Mouse (Mus musculus): ENCODE results near the gene Tshz2.

Gene Tshz2

DNA sequence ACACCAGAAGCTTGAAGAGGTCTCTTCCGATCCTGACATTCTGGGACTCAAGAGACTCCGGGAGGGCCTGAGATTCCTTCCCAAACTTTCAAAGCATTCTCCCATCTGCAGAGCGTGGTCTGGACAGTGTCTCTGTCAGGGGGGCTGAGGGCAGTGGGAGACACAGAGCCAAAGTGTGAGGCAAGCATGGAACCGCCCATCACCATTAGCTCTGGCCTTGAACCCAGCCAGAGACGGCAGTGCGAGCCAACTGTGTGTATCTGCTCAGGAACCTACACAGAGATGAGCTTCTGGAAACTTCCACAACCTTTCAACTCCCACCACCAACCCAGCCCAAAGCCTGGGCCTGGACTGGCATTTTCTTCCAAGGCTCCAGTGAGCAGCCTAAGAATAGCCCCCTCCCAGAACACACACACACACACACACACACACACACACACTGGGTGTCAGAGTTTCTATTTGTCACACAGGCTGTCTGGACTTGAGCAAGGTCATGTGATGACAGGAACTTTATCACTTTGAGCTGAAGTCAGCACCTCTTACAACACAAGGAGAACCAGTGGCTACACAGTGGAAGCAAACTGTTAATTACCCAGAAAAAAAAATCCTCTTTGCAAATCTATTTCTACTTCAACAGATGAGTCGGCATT is 67.2 kb downstream of the Tshz2 start:
- no peak for DNase-seq (ENCODE audit: low read depth, low spot score)

DNA sequence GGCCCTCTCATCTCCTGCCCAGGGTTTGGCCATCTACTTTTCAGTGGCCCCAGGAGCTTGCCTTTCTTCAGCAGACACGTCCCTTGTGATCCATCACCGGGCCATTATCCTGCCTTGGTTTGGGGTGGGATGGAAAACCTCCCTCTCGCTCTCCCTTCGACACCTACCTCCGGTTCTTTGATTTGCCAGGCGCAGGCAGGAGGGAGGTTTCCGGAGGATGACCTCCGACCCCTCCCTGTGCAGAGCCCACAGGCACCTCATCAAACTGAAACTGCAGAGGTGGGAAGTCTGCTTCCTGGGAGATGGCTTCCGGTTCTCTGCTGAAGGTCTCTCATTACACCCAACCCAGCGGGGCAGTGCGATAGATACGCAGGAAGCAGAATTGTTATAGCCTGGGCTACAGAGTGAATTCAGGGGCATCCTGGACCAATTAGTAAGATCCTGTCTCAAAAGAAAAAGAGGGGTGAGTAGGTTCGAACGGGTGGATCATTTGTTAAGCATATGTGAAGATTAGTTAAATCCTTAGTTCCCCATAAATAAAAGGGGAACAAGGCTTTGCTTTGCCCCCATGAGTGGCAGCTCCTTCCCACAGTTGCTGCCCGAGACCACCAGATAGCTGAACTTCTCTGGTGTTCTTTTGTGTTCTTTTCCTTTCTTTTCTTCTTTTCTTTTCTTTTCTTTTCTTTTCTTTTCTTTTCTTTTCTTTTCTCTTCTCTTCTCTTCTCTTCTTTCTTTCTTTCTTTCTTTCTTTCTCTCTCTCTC is 70.1 kb downstream of the Tshz2 start:
- no peak for DNase-seq (ENCODE audit: low read depth, low spot score)

DNA sequence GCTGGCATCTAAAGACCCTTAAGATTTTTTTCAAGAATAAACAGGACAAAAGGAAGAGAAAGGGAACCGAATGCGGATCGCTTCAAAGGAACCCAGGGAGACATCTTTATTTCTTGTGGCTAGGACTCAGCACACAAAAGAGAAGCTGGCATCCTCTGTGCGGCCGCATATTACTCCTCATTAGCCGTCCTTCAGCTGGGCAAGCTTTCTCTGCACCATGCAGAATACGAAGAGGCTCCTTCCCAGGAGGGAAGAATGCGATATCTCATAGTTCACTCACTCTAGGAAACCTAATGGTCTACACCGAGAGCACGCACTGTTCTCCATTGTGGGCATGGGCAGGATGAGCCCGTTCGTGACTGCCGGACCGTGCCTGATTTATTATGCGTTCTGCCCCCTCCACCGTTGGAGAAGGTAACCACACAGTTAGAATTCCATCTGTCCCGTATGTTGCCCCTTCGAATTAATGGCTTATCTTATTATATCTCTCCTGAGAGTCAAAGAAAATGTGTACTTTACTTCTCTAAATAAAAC is 89.0 kb downstream of the Tshz2 start:
- DNase-seq (ENCODE audit: low read depth, low spot score), result no peak

DNA sequence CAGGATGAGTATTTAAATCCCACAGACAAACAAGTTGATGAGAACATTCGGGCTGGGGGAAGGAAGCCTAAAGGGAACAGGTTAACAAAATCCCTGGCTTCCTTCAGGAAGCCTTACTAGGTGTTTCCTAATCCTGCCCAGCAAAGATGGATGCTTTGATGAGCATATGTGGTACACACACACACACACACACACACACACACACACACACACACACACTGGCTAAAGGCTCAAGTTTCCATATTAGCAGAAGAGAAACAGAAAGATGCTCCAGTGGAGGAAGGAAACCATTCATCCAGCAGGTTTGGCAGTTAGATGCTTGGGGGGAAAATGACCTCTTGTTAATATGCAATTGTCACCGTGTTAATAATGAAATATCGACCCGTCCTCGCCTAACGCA is 89.5 kb downstream of the Tshz2 start:
- no peak for DNase-seq (ENCODE audit: low read depth, low spot score)

DNA sequence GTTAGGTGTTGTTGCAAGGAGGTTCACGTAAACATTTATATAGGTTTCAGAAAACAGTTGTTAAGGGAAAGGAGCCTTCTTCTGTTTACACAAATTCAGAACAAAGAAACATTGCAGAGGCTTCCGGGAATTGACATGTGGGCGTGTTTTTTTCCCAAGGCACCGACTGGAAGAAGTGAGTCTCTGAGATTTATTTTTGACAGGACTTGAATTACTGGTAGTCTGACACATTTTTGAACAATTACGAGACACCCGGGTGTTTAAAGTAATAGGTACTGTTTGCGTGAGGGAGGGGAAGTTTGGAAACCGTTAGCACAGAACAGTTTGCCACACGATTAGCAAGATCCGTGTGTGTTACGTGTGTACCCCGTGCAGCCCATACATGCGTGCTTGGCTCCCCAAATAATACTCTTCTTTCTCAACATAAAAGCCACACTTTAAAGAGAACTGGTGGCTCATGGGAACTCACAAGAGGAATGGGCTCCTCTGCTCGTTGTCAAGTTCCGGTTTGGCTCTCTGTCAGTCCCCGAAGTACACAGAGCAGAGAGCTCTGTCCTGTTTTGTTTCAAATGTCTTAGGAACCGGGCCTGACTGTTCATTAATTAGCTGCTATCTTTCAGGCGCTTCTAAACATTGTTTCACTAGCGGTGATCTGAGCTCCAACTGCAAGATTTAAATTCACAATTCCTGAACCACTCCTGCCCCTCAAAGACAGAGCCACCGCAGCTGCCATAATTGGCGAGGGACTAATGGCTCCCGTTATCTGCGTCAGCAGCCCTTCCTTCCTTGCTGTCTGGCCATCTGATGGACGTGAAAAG is 91.0 kb downstream of the Tshz2 start:
- DNase-seq (ENCODE audit: low read depth, low spot score), result no peak

DNA sequence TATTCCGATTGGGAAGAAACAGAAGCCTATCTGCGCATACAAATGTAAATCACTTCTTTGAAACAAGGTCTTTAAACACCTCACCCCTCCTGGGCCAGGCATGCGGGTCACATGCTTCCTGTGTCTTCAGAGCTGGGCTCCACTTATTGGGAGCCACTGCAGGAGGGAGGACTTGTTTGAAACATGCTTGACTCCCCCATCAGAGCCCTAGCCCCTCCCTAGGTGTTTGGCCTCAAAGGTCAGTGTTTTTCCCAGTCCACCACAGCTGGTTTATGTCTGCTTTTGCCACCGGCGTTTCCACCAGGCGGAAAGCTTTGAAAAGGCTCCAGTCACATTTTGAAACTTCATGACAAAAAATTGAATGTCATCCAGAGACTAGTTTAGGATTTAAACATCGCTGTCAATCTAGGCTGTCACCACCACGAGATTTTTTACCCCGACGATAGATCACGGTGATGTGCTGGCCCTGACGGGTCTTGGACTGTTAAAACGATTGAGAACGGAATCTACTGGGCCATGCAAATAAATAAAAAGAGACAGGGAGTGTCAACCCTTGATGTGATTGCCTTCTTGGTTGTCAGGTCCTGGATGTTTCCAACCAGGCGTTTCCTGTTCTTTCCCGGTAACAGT is 96.0 kb downstream of the Tshz2 start:
- no peak for DNase-seq (ENCODE audit: low read depth, low spot score)

DNA sequence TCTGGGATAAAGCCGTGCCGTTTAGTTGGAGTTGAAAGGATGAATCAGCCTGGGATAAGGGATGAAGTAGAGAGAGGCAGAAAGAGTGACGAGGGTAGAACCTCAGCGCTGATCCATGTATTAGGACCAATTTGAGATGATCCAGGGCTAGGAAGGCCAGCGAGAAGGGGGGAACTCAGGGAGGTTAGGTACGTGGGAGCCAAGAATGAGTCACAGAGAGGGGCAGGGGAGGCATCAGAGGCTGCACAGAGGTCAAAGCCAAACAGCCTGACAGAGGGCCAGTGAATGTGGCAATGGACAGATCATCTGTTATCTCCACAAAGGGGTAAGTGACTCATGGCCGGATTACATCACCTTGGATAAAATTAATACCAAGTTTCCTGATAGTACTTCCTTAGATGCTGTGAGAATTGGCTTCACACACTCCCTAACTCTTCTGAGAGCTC is 97.8 kb downstream of the Tshz2 start:
- no peak for DNase-seq (ENCODE audit: low read depth, low spot score)

DNA sequence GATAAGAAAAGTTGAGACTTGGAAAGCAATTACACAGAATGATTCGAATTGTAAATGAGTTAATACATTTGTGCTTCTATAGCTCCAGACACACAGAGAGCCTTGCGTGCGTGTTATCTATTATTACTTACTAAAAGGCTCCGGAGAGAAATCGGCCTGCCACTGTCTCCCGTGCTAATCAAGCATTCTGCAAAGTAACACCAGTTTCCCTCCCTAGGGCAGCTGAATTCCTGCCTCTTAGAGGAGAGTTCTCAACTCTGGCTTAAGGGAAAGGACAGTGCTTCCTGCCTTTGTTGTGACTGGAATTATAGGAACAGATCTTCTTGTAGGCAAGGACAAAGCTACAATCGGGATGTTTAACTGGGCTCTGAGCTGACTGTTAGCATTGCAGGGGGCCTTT is 101.2 kb downstream of the Tshz2 start:
- no peak for DNase-seq (ENCODE audit: low read depth, low spot score)

DNA sequence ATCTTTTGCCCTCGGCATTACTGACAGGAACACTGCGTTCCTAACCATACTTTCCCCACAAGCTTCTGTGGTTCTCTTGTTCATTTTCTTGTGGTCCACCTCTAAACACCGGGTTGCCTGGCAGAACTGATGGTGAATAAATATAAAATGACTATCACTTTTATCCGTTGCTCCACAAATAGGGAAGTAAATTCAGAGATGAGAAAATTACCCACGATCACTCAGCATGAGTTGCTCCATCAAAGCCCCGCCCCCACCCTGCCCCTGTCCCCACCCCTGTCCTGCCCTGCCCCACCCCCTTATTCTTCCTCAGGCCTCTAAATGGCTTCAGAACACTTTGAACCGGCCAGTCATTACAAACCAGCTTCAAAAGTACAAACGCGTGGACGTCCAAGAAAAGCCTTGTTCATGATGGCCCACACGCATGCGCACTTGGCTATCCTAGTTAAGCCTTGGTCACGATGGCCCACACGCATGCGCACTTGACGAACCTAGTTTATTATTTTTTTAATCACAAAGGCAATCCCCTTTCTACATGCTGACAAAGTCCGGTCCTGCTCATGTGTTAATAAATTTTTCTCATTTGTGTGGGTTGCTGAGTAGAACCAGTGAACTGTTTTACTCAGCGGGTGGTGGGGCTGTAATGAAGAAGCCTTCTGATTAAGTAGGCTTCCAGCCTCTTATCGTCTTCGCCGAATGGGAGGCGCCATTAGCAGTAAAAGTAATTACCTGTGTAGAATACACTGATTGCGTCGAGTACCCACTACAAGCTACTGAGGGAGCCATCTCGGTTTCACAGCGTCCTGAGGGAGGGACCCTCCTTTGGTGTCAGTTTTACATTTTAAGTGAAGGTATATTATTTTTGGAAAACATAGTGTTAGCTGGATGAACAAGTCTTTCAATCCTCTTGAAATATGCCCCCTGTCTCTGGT is 102.9 kb downstream of the Tshz2 start:
- no peak for DNase-seq (ENCODE audit: low read depth, low spot score)

DNA sequence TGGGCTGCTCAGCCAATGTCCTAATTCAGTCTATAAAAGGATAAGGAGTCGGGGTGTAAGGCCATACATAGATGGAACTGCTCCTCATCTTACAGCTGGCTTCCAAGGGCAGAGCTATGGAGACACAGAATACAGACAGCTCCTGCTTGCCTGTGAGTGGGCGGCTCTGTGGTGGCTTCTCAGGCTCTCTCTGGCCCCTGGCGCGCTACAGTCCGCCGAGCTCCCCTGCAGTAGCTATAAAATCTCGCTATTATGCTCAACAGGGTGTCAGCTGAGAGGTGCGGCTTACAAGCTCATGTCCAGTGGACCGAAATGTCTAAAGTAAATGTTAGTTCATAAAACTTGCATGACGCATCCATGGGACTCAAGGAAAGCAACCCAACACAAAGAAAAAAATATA is 108.2 kb downstream of the Tshz2 start:
- no peak for DNase-seq (ENCODE audit: low read depth, low spot score)

DNA sequence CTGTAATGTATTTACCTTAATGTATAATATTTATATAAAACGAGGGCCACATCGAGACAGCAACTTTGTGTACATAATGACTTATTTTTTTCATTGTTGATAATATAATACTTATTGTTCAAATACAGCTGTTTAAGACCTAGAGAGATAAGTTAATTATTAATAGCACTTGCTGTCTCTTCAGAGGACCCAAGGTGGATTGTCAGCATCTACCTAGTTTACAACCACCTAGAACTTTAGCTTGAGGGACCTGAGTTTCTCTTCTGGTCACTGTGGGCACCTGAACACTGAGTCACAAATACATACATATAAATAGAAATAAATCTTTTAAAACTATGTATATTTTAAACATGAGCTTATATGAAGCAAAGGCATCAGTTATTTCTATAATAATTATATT is 110.0 kb downstream of the Tshz2 start:
- DNase-seq (ENCODE audit: low read depth, low spot score), result no peak

DNA sequence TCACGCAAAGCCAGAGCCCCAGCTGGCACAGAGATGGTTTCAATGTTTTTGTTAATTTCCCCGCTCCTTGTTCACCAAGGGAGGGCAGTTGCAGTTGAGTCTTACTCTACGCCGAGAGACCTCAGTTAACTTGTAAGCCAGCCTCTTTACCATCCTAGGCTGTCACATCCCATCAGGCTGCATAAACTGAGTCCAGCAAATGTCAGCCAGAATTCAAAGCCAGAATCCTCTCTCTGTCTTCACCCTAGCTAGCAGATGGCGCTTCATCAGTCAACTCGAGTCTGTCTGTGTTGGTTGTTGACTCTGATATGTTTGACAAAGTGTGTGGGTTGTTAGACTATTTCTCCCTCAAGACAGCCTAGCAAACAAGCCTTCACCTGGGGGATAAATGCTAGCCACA is 110.5 kb downstream of the Tshz2 start:
- no peak for DNase-seq (ENCODE audit: low read depth, low spot score)

DNA sequence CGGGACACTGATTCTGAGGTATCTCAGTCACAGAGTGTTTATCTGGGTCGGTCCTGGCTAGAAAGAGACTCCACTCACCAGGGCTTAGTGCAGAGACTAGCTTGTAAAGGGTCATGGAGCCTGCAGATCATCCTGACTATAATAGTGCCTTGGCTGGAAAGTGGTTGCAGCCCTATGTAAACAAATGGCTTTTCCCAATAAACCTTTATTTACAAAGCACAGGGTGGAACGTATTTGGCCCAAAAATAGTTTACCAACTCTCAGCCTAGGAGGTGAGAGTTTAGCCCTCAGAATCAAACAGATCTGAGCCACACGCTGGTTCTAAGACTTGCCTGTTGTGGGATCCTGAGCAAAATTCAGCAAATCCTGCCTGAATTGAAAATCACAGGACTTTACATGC is 111.1 kb downstream of the Tshz2 start:
- no peak for DNase-seq (ENCODE audit: low read depth, low spot score)

DNA sequence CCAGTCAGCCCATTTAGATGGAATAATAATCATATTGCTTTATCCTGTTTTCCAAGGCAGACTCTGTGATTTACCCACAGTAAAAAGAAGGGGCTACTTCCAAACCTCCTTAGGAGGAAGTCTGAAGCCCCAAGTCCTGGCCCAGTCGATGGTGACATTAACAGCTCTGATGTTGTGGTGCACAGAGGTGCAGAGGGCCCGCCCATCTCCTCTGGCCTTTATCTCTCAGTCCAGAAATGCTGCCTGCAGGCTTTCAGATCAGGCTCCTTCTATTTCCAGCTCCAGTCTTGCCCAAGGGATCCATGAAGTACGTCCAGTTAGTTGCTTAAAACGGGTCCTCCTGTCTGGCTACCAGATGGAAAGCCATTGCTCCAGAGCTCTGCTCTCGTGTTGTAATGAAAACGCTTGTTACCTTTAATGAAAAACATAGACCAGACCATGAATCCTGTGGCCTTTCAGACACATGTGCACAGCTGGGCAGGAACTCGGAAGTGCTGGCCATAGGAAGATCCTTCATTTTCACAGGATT is 114.4 kb downstream of the Tshz2 start:
- DNase-seq (ENCODE audit: low read depth, low spot score), result no peak

DNA sequence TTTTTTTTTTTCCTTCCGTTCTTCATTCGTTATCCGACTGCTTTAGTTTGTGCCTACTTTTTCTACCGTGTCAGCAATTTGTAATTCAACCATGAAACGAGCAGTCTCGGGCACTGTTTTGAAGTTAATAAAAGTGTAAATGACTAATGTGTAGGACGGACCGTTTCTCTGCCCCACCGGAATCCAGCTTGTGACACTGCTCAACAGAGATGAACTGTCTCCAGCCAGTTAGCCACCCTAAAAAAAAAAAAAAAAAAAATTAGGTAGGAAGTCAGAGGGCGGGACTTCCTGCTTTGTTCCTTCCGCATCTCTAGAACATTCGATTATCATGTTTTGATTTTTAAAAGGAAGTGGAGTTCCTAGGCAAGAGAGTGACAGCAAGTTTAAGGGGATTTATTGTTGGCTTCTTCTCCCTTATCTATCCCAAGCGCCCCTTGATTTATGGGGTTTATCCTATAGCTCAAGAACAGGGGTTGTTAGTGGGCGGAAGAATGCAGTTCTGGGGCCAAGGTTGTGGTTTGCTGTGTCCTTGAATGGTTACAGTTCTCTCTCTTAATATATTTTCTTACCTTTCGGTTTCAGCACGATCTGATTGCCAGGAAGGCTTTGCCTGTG is 116.6 kb downstream of the Tshz2 start:
- no peak for DNase-seq (ENCODE audit: low read depth, low spot score)

DNA sequence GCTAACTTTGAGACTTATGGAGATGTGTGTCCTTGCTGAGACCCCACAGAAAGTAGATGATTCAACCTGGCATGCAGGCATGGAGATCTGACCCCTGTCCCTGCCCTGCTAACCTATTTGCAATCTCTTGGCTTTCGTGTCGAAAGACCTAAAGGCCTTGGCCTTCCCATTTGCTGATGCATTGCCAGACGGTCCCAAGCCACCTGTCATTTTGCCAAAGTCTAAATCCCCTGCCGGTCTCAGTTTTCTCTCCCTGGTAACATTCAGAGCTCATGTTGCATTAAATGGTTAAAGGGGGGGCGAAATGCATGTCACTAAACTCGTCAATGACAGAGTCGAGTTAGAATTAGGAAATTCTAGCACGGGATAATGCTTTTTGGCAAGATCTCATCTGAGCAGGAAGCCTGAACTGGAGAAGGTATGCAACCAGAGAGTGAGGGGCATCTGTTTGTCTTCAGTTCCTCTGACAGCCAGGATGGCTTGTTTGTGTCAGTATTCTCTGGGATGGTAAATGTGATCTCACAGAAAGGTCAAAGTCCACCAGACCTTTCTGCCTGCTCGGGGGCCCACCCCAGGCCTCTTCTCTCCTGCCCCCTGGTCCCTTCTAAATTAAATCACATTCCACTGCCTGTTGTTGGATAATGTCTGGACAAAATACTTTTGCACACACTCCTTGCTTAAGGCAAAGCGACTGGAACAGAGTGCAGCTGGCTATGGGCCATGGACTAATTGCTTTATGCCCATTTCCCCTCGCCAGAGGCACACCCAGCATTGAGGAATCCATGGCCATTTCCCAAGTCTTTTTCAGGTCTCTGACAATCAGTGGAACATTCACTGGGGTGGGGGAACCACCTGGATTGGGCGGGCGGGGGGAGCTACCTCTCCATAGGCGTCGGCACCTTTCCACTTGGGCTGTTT is 118.0 kb downstream of the Tshz2 start:
- DNase-seq (ENCODE audit: low read depth, low spot score), result peak; percentile 6

DNA sequence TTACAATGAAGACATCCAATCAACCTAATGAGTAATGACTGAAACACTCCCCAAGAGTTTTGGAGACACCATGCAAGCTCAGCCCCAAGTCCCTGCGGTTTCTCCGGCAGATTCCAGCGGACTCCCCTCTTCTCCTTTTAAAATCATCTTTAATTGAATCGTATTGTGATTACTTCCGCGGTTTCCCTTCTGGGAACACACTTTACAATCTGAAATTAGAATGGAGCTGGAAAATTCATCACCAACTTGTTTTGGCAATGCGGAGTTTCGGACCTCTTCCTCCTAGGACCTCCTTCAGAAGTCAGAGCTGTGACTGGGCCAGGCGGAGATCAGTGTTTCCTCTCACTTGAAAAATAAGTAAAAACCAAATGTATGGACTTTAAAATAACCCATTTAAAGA is 119.3 kb downstream of the Tshz2 start:
- no peak for DNase-seq (ENCODE audit: low read depth, low spot score)

DNA sequence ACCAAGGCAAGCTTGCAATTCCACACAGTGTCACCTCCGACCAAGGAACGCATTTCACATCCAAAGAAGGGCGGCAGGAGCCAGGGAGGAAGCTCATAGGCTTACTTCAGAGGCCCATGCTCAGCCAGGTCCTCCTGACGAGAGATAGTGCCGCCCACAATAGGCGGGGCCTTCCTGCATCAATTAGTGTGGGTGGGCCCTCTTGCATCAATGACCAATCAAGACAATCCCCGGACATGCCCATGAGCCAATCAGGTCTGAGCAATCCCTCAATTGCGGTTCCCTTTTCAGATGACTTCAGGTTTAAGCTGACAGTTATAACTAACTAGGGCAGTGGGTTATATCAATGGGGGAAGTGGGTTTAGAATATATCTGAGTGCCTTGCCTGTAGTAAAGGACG is 120.6 kb downstream of the Tshz2 start:
- no peak for DNase-seq (ENCODE audit: low read depth, low spot score)

DNA sequence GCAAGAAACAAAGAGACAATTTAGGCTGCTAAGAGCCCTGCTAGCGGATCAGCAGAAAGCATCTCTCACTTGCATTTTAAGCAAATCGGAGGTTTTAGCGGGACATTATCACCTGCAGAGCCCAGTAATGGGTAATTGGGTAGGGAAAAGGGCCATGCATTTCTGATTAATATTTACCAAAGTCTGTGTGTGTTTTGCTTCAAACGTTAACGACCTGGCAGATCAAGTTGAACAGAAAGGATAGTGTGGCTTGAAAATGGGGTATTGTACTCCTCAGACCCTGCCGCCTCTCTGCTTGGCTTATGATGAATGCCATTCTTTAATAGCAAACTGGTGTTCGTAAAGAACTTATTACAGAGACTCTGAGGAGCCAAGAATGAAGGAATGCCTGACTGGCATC is 122.3 kb downstream of the Tshz2 start:
- no peak for DNase-seq (ENCODE audit: low read depth, low spot score)

All from retina, adult 2 months (tissue).